Mouse (Mus musculus) gastrocnemius, postnatal 4 days (tissue): Measurements from ENCODE around the gene Adamts9. TPM values are rescaled to one million over a fixed set of nuclear protein-coding genes. Genes with fewer than 3 reads are reported as not detected.

Source experiments
- DNase-seq, 2 experiments: peaks; one replicate each; pipeline ENCODE4 v3.0.0; 2021 to 2022; ENCODE audit warnings: low spot score in 2 of 2, mixed read lengths in 2 of 2
- total RNA-seq, 2 experiments: library from RNA; stranded (reverse); gene quantifications; 2 replicates each; pipeline ENCODE4 v1.2.3; 2021

The Adamts9 gene
- total RNA-seq, 2 experiments from 2014 or later = 34.0 to 36.3 TPM

GRCm38 (mm10) chr6:92869582-92870219 lies 73.6 kb downstream of the Adamts9 start:
- peak in 1 of 2 experiments; percentile 15 for DNase-seq

GRCm38 (mm10) chr6:92869089-92869581 lies 74.2 kb downstream of the Adamts9 start, which contains the start of gene Gm15737:
TSS of gene Gm15737 (plus strand) at chr6:92869357.
- DNase-seq = peak in 1 of 2 experiments; percentile 51

- no peak for DNase-seq
These were observed 80.7 kb downstream of the Adamts9 start for GRCm38 (mm10) chr6:92862599-92862998.

GRCm38 (mm10) chr6:92860285-92860912 lies 82.9 kb downstream of the Adamts9 start:
- DNase-seq = no peak

- DNase-seq = no peak
These were observed 84.4 kb downstream of the Adamts9 start for GRCm38 (mm10) chr6:92858721-92859510.

GRCm38 (mm10) chr6:92857761-92858160 lies 85.5 kb downstream of the Adamts9 start:
- DNase-seq = no peak

GRCm38 (mm10) chr6:92854873-92855272 lies 88.4 kb downstream of the Adamts9 start:
- no peak for DNase-seq

- peak; percentile 19 to 61 for DNase-seq
These were observed 93.0 kb downstream of the Adamts9 start for GRCm38 (mm10) chr6:92850250-92850649.

- DNase-seq = peak in 1 of 2 experiments; percentile 19
These were observed 94.1 kb downstream of the Adamts9 start for GRCm38 (mm10) chr6:92849208-92849607.

- no peak for DNase-seq
These were observed 96.7 kb downstream of the Adamts9 start for GRCm38 (mm10) chr6:92846614-92847013.

- DNase-seq = no peak
These were observed 97.4 kb downstream of the Adamts9 start for GRCm38 (mm10) chr6:92845898-92846297.

- no peak for DNase-seq
These were observed 99.8 kb downstream of the Adamts9 start for GRCm38 (mm10) chr6:92843474-92843873.

- no peak for DNase-seq
These were observed 101.3 kb downstream of the Adamts9 start for GRCm38 (mm10) chr6:92842000-92842399.

- DNase-seq = no peak
These were observed 112.2 kb downstream of the Adamts9 start for GRCm38 (mm10) chr6:92831106-92831505.

- DNase-seq = no peak
These were observed 114.1 kb downstream of the Adamts9 start for GRCm38 (mm10) chr6:92829148-92829547.

- no peak for DNase-seq
These were observed 115.9 kb downstream of the Adamts9 start for GRCm38 (mm10) chr6:92827360-92827759.

GRCm38 (mm10) chr6:92826561-92826960 lies 116.7 kb downstream of the Adamts9 start:
- DNase-seq = no peak

GRCm38 (mm10) chr6:92823991-92824390 lies 119.3 kb downstream of the Adamts9 start:
- DNase-seq = no peak

GRCm38 (mm10) chr6:92822006-92822405 lies 121.3 kb downstream of the Adamts9 start:
- DNase-seq = no peak

- DNase-seq = no peak
These were observed 121.7 kb downstream of the Adamts9 start for GRCm38 (mm10) chr6:92821606-92822005.

GRCm38 (mm10) chr6:92817661-92818060 lies 125.6 kb downstream of the Adamts9 start:
- no peak for DNase-seq

GRCm38 (mm10) chr6:92816311-92816751 lies 127.0 kb downstream of the Adamts9 start, which contains the start of gene A730049H05Rik:
TSS of gene A730049H05Rik (plus strand) at chr6:92816478.
- DNase-seq = no peak
